Mouse (Mus musculus): ENCODE measurements at regions not wholly inside any gene's neighbourhood (a gene's known extent, or its start where the extent isn't known, plus 50 kb on each side); places are given as distances from the start of the nearest gene placed in this dataset.

- DNase-seq (ENCODE audit: low read depth, low spot score): no peak
Measured at GRCm38 (mm10) chr14:25225214-25225613, 233.8 kb upstream of the Zmiz1 start.

- DNase-seq (ENCODE audit: low read depth, low spot score): no peak
Measured at GRCm38 (mm10) chr14:25226155-25226839, 232.7 kb upstream of the Zmiz1 start.

- no peak for DNase-seq (ENCODE audit: low read depth, low spot score)
Measured at GRCm38 (mm10) chr14:25226840-25227506, 232.0 kb upstream of the Zmiz1 start.

DNA sequence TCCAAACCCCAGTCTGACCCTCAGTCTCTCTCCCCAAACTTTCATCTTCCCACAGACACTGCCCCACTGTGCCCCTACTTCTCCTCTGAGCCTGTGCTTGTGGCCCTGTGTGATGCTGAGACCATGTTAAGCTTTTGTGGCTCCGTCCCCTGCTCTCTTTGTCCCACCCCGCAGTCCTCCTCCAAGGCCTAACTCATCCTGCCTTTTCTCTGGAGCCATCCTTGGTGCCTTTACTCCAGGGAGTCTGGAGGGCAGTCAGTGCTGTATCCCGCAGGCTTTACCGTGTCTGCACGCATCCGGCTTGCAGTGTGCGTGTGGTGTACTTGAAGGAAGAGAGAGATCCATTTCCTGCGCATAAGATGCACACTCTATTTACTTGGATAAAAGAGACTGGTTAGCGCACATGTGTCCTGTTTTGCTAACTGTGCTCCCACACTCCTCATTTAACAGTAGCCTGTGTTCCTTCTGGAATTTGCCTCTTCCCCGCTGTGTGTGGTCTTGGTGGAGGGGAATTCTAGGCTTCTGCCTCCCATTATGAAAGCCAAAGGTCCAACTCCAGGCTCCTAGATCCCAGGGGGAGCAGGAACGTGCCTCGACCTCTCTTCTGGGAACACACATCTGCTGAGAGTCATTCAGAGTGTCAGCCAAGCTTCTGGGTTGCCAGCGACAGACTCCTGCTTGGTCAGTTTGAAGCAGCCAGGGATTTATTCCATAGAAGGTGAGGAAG is 230.5 kb upstream of the Zmiz1 start:
- DNase-seq (ENCODE audit: low read depth, low spot score): no peak

- DNase-seq (ENCODE audit: low read depth, low spot score): no peak
Measured at GRCm38 (mm10) chr14:25229569-25229968, 229.4 kb upstream of the Zmiz1 start.

DNA sequence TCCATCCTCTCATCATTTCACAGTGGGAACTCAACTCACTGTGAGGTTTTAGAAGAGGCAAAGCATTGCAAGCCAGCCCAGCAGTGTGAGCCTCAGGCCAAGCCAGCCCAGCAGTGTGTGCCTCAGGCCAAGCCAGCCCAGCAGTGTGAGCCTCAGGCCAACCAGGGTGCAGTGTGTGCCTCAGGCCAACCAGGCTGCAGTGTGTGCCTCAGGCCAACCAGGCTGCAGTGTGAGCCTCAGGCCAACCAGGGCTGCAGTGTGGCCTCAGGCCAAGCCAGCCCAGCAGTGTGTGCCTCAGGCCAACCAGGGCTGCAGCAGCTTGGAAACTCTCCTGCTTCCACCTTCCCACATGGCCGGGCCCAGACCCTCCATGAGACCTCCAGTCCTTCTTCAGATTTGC is 227.1 kb upstream of the Zmiz1 start:
- no peak for DNase-seq (ENCODE audit: low read depth, low spot score)

GRCm38 (mm10) chr14:25236421-25236973 is 222.5 kb upstream of the Zmiz1 start:
- no peak for DNase-seq (ENCODE audit: low read depth, low spot score)

GRCm38 (mm10) chr14:25239335-25239960 is 219.5 kb upstream of the Zmiz1 start:
- no peak for DNase-seq (ENCODE audit: low read depth, low spot score)

DNA sequence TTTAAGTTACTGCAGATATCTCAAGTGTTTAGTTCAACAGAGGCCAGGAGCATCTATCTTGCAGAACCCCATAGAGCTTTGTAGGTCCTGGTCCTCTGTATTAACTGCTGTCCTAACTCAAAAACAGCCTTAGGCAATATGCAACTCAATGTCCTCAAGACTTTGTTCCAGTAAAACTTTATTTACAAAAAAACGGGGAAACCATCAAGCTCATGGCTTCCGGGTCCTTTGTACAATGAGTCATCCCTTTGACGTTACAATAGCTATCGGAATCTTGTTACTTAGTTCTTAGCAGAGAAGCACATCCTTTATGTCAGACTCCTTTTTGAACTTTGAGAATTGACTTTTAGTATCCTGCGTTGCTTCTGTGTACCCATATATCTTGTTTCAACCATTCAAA is 216.2 kb upstream of the Zmiz1 start:
- DNase-seq (ENCODE audit: low read depth, low spot score): no peak

DNA sequence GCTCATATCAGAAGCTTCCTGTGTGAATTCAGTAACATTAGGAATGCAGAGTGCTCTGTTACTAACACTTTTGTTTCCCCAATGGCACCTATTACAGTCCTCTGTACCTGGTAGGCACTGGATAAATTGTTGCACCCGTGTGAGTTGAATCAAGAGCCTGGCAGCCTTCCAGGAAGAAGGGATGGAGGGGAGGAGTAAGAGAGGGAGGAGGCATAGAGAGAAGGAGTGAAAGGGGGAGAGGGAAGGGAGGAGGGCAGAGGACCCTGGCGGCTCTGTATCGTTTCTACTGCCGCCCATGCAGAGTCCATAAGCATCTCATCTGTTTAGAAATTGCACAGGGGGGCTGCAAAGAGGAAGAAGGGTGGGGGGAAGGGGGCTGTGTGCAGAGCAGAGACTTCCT is 215.7 kb upstream of the Zmiz1 start:
- DNase-seq (ENCODE audit: low read depth, low spot score): no peak

GRCm38 (mm10) chr14:25243698-25244097 is 215.3 kb upstream of the Zmiz1 start:
- DNase-seq (ENCODE audit: low read depth, low spot score): no peak

- no peak for DNase-seq (ENCODE audit: low read depth, low spot score)
Measured at GRCm38 (mm10) chr14:25244841-25245240, 214.1 kb upstream of the Zmiz1 start.

DNA sequence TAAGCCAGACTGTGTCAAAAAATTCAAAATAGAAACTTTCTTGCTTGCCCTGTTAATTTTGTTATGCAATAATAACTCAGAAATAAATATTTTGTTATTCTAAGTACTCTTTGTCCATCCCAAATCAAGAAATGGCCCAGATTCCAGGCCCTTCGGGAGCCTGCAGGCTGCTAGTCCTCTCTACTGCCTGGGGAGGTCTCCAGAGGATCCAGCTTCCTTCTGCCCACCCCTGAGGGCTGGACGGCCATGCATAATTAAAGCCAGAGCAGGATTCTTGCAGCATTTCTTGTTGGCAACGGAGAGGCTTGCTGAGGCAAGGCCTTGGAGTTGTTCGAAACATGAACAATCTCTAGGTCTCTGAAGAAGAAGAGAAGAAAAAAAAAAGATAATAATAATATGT is 213.3 kb upstream of the Zmiz1 start:
- DNase-seq (ENCODE audit: low read depth, low spot score): no peak

DNA sequence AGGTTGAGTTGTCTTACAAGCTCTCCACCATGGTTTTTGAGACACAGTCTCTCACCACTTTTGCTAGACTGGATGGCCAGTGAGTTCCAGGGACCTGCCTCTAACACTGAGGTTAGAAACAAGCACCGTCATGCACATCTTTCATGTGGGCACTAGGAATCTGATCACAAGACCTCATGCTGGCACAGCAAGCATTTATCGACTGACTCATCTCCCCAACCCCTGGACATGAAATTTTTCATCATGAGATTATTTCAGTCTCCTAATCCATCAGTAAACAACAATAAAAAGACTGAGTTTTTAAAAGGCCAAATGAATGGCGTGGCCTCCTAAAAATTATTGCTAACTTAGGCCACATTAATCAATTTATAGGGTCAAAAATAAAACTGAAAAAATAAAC is 210.0 kb upstream of the Zmiz1 start:
- DNase-seq (ENCODE audit: low read depth, low spot score): no peak

- no peak for DNase-seq (ENCODE audit: low read depth, low spot score)
Measured at GRCm38 (mm10) chr14:25253016-25253850, 205.8 kb upstream of the Zmiz1 start.

GRCm38 (mm10) chr14:25263121-25263520 is 195.9 kb upstream of the Zmiz1 start:
- DNase-seq (ENCODE audit: low read depth, low spot score): no peak

GRCm38 (mm10) chr14:25266846-25267245 is 192.1 kb upstream of the Zmiz1 start:
- DNase-seq (ENCODE audit: low read depth, low spot score): no peak

- DNase-seq (ENCODE audit: low read depth, low spot score): no peak
Measured at GRCm38 (mm10) chr14:25268090-25268631, 190.8 kb upstream of the Zmiz1 start.

DNA sequence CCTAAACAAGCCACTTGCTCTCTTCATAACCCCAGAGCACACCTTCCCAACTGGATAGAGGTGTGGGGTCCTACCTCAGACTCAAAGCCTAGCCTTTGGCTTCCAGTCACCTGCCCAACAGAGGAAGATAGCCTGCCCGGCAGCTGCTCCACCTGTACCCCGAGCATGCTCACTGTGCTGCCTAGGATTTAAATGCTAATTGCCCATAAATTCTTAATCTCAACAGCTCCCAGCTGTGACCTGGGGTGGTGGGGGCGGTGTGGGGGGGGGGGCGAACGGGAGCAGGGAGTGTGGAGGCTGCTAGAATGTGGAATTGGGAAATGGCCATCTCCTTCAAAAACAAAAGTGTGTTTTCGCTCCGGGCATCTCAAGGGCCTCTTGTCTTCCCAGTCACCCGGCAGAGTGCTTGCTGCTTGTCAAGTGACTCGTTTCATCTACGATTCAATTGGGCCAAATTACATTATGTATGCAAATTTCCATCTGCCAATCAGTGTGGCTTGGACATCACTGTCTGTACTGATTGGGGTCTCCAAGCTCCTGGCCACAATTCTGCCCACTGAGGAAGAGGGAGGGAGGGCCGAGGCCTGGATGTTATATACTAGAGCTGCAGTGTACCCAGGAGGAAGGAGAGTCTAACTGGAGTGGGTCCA is 188.6 kb upstream of the Zmiz1 start:
- no peak for DNase-seq (ENCODE audit: low read depth, low spot score)

Data from R1 (cell line).